Comparison of ENCODE assay signal across 8 mouse cellular contexts in the genomic region with DNA sequence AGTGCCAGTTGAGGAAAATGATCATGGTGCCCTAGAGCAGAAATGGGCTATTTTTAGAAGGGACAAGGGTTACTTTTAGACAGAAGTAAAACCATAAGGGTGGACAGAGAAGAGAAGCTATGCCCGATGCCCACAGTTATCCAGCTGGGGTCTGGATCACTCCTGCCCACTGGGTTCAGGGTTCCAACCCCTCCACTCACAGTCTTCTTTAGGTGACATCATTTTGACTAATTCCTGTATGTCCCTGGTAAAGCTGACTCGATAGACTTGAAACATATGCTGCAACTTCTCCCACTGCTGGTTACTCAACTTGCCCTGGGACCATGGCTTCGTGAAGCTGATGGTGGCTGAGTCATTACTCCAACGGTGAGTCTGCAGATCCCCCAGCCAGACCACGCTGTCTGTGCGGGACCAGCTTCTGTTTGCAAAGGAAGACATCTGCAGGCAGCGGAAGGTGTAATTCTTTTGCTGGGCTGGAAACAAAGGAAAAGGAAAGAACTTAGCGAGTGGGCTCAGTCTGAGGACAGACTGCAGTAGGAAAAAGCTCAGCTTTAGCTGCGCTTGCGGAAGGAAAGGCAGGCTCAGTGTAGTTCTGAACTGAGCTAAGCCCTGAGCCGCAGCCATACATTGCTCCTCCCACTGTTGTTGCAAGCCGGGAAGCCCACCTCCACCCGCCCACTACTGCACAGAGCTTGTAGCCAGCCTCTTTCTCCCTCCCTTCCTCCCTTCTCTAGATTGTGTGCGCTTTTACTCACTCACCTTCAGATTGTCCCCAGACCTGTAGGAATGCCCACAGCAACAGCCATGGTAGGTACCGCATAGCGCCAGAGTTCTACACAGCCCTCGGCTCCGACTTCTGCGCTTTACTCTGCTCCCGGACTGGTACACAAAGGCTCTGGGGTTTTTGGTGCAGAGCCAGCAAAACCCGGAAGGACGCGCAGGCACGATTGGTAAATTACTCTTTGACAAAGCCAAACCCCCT. TPM values are rescaled to one million over a fixed set of nuclear protein-coding genes. Genes with fewer than 3 reads are reported as not detected.
DNase-seq lines count a peak whose midpoint lies in the region; ATAC-seq and TF ChIP-seq lines count a peak whose summit lies in the region.
"Not testable (repeated sequence)": the region's sequence is repeated elsewhere in the genome, so short reads cannot be mapped to it uniquely, and the experiment has no call there.

No protein-coding gene starts in this region.

- not testable (repeated sequence) for H3K27me3 ChIP-seq in hindbrain, postnatal 0 days (ENCODE audit: insufficient read depth, low read length)

- H3K4me2 ChIP-seq in hindbrain, postnatal 0 days (ENCODE audit: low read depth, low read length): peak overlapping the region; percentile 73

- 1% methylated on average over 23 of the region's 24 CpGs for WGBS in hindbrain, postnatal 0 days
- under 1% methylated on average over 22 of the region's 24 CpGs for WGBS in macrophage (ENCODE audit: missing documents)

- peak overlapping the region; percentile 58 for H3K9ac ChIP-seq in hindbrain, postnatal 0 days (replicated peaks; ENCODE audit: low read length)

- H3K4me3 ChIP-seq in hindbrain, postnatal 0 days (ENCODE audit: low read length): peak overlapping the region; percentile 54
- H3K4me3 ChIP-seq in left cerebral cortex, adult 2 months: peak overlapping the region; percentile 44
- peak overlapping the region; percentile 54 for H3K4me3 ChIP-seq in macrophage (ENCODE audit: inconsistent target)

- TF ChIP-seq CTCF in hindbrain, postnatal 0 days (IDR thresholded peaks at IDR 0.05; ENCODE audit: low read depth); left cerebral cortex, adult 2 months (IDR thresholded peaks at IDR 0.05): not testable (repeated sequence)

- not testable (repeated sequence) for H3K9me3 ChIP-seq in hindbrain, postnatal 0 days (ENCODE audit: low read length)

- not testable (repeated sequence) for H3K4me1 ChIP-seq in hindbrain, postnatal 0 days (ENCODE audit: insufficient read depth, low read length)

- intact Hi-C loops in left cerebral cortex, adult 2 months (cut with DNase I): not testable (repeated sequence)

- not testable (repeated sequence) for H3K79me2 ChIP-seq in macrophage (ENCODE audit: inconsistent target)

- peak overlapping the region; percentile 86 for H3K27ac ChIP-seq in hindbrain, postnatal 0 days
- H3K27ac ChIP-seq in left cerebral cortex, adult 2 months: not testable (repeated sequence)
- H3K27ac ChIP-seq in macrophage: peak overlapping the region; percentile 75

- H3K36me3 ChIP-seq in hindbrain, postnatal 0 days (ENCODE audit: insufficient read depth, low read length); macrophage (ENCODE audit: inconsistent target): not testable (repeated sequence)

- peak; percentile 42 for DNase-seq in WW6 (ENCODE audit: low read depth, low spot score)
- DNase-seq in cerebellum, postnatal 36 days: peak; percentile 42 to 51
- peak; percentile 12 to 41 for DNase-seq in gastrocnemius, adult 8-10 months (ENCODE audit: low spot score in 2 of 2)
- DNase-seq in hindbrain, postnatal 0 days (ENCODE audit: low spot score): peak; percentile 84
- DNase-seq in left cerebral cortex, adult 2 months (ENCODE audit: extremely low spot score in 1 of 2, low spot score in 2 of 2): peak; percentile 34 to 36
- peak; percentile 42 for DNase-seq in retina, postnatal 7 days (ENCODE audit: low read depth, low spot score)
- DNase-seq in thymus, postnatal 4 days: peak; percentile 86

- peak; percentile 96 for ATAC-seq in hindbrain, postnatal 0 days

RNA-seq across cellular contexts. Expression of a gene that starts 0.5 kb away (rescaled TPM):
- total RNA-seq in gastrocnemius, adult 8-10 months (2022): 1 to 10 TPM; 1.8 to 6.4 (median 3.9) TPM
- total RNA-seq in hindbrain, postnatal 0 days (2014; rRNA removed): 12.4 and 20.5 TPM in 2 replicates
- 31.5 and 40.8 TPM in 2 replicates for polyA plus RNA-seq in hindbrain, postnatal 0 days (2015; fragmentation: Nextera tagmentation; extraction: Ambion mirVana)
- total RNA-seq in left cerebral cortex, adult 2 months (2021): 1 to 10 TPM in 1 of 2 experiments, under 1 TPM in 1; 0.57 to 1.0 TPM
- total RNA-seq in macrophage (2018; cell fraction: chromatin; rRNA removed): 10 to 100 TPM in 20 of 26 experiments, 1 to 10 TPM in 6; 3.2 to 62.4 (median 20.6) TPM
- total RNA-seq in macrophage (2018; cell fraction: cytosol; rRNA removed): 10 to 100 TPM in 2 of 26 experiments, 1 to 10 TPM in 24; 3.7 to 11.6 (median 6.1) TPM
- 10 to 100 TPM in 25 of 26 experiments, 1 to 10 TPM in 1; 8.9 to 52.1 (median 28.7) TPM for total RNA-seq in macrophage (2018; cell fraction: nucleus; rRNA removed)
- 3.5 to 12.5 TPM (median 4.1 TPM) in 3 replicates for polyA plus RNA-seq in macrophage (2018)

Comparison
In these comparisons a context has a peak if more than half of its experiments do, and no peak if none do; other contexts are left out.
1. DNase-seq: peak in every context shown above with its lines; median percentile 86 in thymus, postnatal 4 days; 84 in hindbrain, postnatal 0 days; 46 in cerebellum, postnatal 36 days; 42 in WW6; 42 in retina, postnatal 7 days; 35 in left cerebral cortex, adult 2 months; 26 in gastrocnemius, adult 8-10 months.